Mouse (Mus musculus): ENCODE data around the gene 4930452B06Rik. TPM values are rescaled to one million over a fixed set of nuclear protein-coding genes. Genes with fewer than 3 reads are reported as not detected.

Gene 4930452B06Rik
- polyA plus RNA-seq, 1 experiment from 2014 or later = 12.3 TPM

DNA sequence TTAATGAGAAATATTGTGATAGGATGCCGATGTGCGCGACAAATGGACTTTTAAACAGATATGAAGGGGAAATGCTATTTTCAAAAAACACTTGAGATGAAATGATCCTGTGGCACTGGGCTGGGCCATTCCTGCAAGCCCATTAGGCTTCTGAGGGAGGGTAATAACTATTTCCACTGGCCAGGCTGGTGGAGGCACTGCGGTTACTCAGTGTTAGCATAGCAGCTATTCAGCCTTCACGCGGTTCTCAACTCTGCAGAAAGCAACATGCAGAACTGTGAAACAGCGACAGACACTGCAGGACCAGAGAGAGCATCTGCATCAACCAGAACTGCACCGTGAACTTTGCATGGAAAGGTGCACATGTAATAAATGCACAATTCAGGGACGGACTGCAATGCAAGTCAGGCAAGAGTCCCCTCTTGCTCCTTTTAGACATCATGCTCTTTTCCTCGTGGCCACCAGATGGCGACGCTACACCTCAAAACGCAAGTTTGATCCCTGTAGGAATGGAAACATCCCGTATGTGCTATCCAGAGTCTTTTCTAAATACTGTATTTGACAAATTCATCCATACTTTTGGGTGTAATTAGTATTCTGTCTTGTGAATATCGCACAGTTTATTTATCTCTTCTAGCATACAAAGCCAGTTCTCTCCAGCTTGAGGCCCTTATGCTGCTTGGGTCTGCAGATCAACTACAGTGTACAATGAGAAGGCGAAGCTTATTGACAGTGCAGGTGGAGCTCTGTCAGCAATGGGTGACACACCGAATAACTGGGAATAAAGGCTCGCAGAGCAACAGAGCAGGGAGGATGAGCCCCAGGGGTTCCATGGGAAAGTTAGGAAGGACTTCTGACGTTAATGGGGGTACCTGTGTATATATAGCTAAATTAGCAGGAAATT, 205.6 kb downstream of the 4930452B06Rik start:
- H3K4me2 ChIP-seq (ENCODE audit: low read depth, severe bottlenecking) = no peak overlapping the region
- ATAC-seq (ENCODE audit: insufficient number of reproducible peaks, low FRiP score, low TSS enrichment, low read depth) (no peak), DNase-seq (ENCODE audit: low spot score) (peak; percentile 79)
- H3K36me3 ChIP-seq (ENCODE audit: control insufficient read depth, insufficient read depth, low read length) = no peaks in the 10 kb centered on the region
- H3K27me3 ChIP-seq (ENCODE audit: control insufficient read depth, insufficient read depth, low read length) = no peaks in the 10 kb centered on the region
- no peak overlapping the region for H3K27ac ChIP-seq (replicated peaks; ENCODE audit: low read depth, low read length)
- 44% methylated on average over 19 of the region's 19 CpGs for WGBS
- no peaks in the 10 kb centered on the region for H3K4me1 ChIP-seq (ENCODE audit: control insufficient read depth, insufficient read depth, low read length)
- H3K9me3 ChIP-seq (ENCODE audit: control insufficient read depth, low read length) = no peaks in the 10 kb centered on the region
- H3K4me3 ChIP-seq (ENCODE audit: low read depth, low read length) = no peak overlapping the region
- H3K9ac ChIP-seq (ENCODE audit: low read length) = no peak overlapping the region

DNA sequence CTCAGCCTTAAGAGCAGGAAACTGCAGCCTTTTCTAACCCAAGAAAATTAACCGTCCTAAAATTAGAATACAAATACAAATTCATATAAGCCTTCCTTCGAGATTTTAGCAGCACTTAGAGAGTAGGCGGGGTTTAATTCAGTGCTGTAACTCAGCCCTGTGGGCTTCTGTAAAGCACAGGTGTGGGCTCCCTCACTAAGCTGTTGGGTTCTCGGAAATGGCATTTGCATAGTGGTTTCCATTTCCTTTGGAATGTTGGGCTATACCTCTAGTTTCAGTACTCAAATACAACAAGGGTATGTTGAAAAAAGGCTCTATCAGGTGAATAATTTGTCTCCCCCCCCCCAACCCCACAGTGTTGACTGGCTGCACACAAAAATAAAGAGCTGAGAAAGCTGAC, 206.3 kb downstream of the 4930452B06Rik start:
- H3K4me3 ChIP-seq (ENCODE audit: low read depth, low read length) = no peak overlapping the region
- no peak overlapping the region for H3K9ac ChIP-seq (ENCODE audit: low read length)
- DNase-seq (ENCODE audit: low spot score) (no peak), ATAC-seq (ENCODE audit: insufficient number of reproducible peaks, low FRiP score, low TSS enrichment, low read depth) (no peak)
- no peaks in the 10 kb centered on the region for H3K4me1 ChIP-seq (ENCODE audit: control insufficient read depth, insufficient read depth, low read length)
- WGBS = 61% methylated on average over 4 of the region's 4 CpGs
- no peaks in the 10 kb centered on the region for H3K36me3 ChIP-seq (ENCODE audit: control insufficient read depth, insufficient read depth, low read length)
- no peak overlapping the region for H3K4me2 ChIP-seq (ENCODE audit: low read depth, severe bottlenecking)
- no peak overlapping the region for H3K27ac ChIP-seq (replicated peaks; ENCODE audit: low read depth, low read length)
- no peaks in the 10 kb centered on the region for H3K27me3 ChIP-seq (ENCODE audit: control insufficient read depth, insufficient read depth, low read length)
- no peaks in the 10 kb centered on the region for H3K9me3 ChIP-seq (ENCODE audit: control insufficient read depth, low read length)

DNA sequence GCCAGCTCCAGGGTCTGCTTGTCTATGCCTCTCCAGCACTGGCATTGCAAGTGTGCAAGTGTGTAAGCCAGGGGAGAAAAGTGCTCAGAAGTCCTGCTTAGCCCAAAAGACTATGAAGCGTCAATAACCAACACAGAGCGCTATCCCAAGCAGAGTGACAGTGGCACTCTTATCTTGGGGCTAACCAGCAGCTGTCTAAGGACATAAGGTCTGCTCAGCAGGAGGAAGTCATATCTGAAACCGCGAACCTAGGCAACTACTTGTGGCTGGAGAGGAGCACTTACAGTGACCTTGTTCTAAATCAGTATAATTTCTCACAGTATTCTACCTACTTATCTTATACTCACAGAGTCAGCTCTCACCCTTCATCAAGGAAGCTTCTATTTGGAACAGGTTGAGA, 214.9 kb downstream of the 4930452B06Rik start:
- H3K36me3 ChIP-seq (ENCODE audit: control insufficient read depth, insufficient read depth, low read length) = no peaks in the 10 kb centered on the region
- H3K4me2 ChIP-seq (ENCODE audit: low read depth, severe bottlenecking) = no peak overlapping the region
- ATAC-seq (ENCODE audit: insufficient number of reproducible peaks, low FRiP score, low TSS enrichment, low read depth) (no peak), DNase-seq (ENCODE audit: low spot score) (no peak)
- H3K27ac ChIP-seq (replicated peaks; ENCODE audit: low read depth, low read length) = no peak overlapping the region
- H3K4me1 ChIP-seq (ENCODE audit: control insufficient read depth, insufficient read depth, low read length) = no peaks in the 10 kb centered on the region
- H3K9ac ChIP-seq (ENCODE audit: low read length) = no peak overlapping the region
- H3K27me3 ChIP-seq (ENCODE audit: control insufficient read depth, insufficient read depth, low read length) = no peaks in the 10 kb centered on the region
- no peaks in the 10 kb centered on the region for H3K9me3 ChIP-seq (ENCODE audit: control insufficient read depth, low read length)
- no peak overlapping the region for H3K4me3 ChIP-seq (ENCODE audit: low read depth, low read length)
- 92% methylated on average over 4 of the region's 4 CpGs for WGBS

DNA sequence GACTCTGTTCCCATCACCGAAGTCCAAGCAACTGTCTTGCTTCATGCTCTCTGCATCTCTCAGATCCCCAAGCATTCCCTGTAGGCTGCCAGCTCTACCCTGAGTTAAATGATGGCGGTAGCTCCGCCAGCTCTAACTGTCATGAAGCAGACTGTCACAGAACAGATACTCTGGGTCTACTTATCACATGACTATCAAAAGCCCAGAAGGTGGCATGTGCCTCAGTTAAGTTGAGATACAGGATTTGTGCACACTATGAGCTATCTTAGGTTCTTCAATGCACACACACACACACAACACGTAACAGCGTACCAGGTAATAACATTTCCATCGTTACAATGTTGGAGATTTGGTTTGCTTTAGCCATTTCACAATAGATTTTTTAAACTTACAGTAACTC, 215.7 kb downstream of the 4930452B06Rik start:
- 92% methylated on average over 6 of the region's 6 CpGs for WGBS
- no peak overlapping the region for H3K9ac ChIP-seq (ENCODE audit: low read length)
- H3K4me1 ChIP-seq (ENCODE audit: control insufficient read depth, insufficient read depth, low read length) = no peaks in the 10 kb centered on the region
- H3K27me3 ChIP-seq (ENCODE audit: control insufficient read depth, insufficient read depth, low read length) = no peaks in the 10 kb centered on the region
- DNase-seq (ENCODE audit: low spot score) = no peak
- H3K4me2 ChIP-seq (ENCODE audit: low read depth, severe bottlenecking) = no peak overlapping the region
- H3K9me3 ChIP-seq (ENCODE audit: control insufficient read depth, low read length) = no peaks in the 10 kb centered on the region
- H3K36me3 ChIP-seq (ENCODE audit: control insufficient read depth, insufficient read depth, low read length) = no peaks in the 10 kb centered on the region
- H3K27ac ChIP-seq (replicated peaks; ENCODE audit: low read depth, low read length) = no peak overlapping the region
- no peak overlapping the region for H3K4me3 ChIP-seq (ENCODE audit: low read depth, low read length)
- no peak for ATAC-seq (ENCODE audit: insufficient number of reproducible peaks, low FRiP score, low TSS enrichment, low read depth)

DNA sequence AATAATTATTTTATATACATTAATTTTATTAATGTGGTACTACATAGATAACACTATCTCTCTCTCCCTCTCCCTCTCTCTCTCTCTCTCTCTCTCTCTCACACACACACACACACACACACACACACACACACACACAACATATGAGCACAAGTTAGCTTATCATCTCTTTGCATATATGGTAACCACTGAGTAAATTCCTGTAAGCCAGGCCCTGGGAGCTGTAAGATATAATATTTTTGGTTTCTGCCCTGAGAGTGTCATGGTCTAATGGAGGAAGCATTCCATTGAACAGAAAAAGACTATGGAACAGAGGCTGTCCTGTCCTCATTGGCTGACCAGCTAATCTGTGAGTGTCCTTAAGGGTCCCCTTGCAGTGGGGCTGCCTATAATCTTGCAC, 216.7 kb downstream of the 4930452B06Rik start:
- Histone ChIP-seq H3K4me2 (ENCODE audit: low read depth, severe bottlenecking) (no peak overlapping the region), H3K27ac (replicated peaks; ENCODE audit: low read depth, low read length) (no peak overlapping the region), H3K4me3 (ENCODE audit: low read depth, low read length) (no peak overlapping the region), H3K36me3 (ENCODE audit: control insufficient read depth, insufficient read depth, low read length) (no peaks in the 10 kb centered on the region), H3K9ac (ENCODE audit: low read length) (no peak overlapping the region), H3K27me3 (ENCODE audit: control insufficient read depth, insufficient read depth, low read length) (no peaks in the 10 kb centered on the region), H3K9me3 (ENCODE audit: control insufficient read depth, low read length) (no peaks in the 10 kb centered on the region), H3K4me1 (ENCODE audit: control insufficient read depth, insufficient read depth, low read length) (no peaks in the 10 kb centered on the region)
- DNase-seq (ENCODE audit: low spot score) = no peak
- ATAC-seq (ENCODE audit: insufficient number of reproducible peaks, low FRiP score, low TSS enrichment, low read depth) = no peak

DNA sequence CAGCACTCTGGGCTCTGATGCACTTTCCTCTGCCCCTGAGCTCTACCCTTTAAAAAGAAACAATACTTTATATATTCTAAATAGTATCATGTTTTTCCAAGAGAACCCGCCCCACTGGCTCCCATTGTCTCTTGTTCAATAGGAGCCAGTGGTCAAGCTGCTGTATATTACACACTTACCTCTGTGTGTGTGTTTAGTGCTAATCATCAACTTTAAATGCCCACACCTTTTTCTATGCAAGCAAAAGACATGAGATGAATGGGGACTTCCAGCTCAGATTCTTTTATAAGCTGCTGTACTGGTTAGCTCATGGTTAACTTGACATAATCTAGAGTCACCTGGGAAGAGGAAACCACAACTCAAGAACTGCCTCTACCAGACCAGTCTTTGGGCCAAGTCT, 218.7 kb downstream of the 4930452B06Rik start:
- ATAC-seq (ENCODE audit: insufficient number of reproducible peaks, low FRiP score, low TSS enrichment, low read depth) = no peak
- H3K4me2 ChIP-seq (ENCODE audit: low read depth, severe bottlenecking) = no peak overlapping the region

DNA sequence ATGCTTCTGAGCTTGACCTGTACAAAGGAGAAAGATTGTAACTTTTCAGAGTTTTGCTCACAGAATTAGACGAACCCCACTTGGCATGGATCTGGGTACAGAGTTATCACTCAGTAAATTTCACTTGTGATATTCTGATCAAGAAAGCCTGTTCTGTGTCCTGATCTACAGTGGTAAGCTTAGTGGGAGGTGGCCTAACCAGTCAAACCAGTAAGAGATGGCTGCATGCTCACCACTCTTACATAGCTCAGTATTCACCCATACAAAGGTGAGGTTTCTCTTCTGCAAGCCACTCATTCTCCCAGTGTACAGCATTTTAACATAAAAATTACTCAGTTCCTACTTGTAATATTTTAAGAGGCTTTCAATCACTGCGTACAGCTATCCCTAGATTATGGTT, 221.7 kb downstream of the 4930452B06Rik start:
- Histone ChIP-seq H3K9ac (ENCODE audit: low read length) (no peak overlapping the region), H3K4me3 (ENCODE audit: low read depth, low read length) (no peak overlapping the region), H3K27me3 (ENCODE audit: control insufficient read depth, insufficient read depth, low read length) (no peaks in the 10 kb centered on the region), H3K36me3 (ENCODE audit: control insufficient read depth, insufficient read depth, low read length) (no peaks in the 10 kb centered on the region), H3K9me3 (ENCODE audit: control insufficient read depth, low read length) (no peaks in the 10 kb centered on the region), H3K4me1 (ENCODE audit: control insufficient read depth, insufficient read depth, low read length) (0 out of 2 replicates have a peak, but pooled peaks cover 2% of the 10 kb centered on the region), H3K4me2 (ENCODE audit: low read depth, severe bottlenecking) (no peak overlapping the region), H3K27ac (replicated peaks; ENCODE audit: low read depth, low read length) (no peak overlapping the region)
- 86% methylated on average over 2 of the region's 2 CpGs for WGBS
- ATAC-seq (ENCODE audit: insufficient number of reproducible peaks, low FRiP score, low TSS enrichment, low read depth) (no peak), DNase-seq (ENCODE audit: low spot score) (no peak)

More for the DNA sequence above, 218.7 kb downstream of the 4930452B06Rik start:
- no peak overlapping the region for H3K27ac ChIP-seq (replicated peaks; ENCODE audit: low read depth, low read length)
- no peaks in the 10 kb centered on the region for H3K27me3 ChIP-seq (ENCODE audit: control insufficient read depth, insufficient read depth, low read length)
- no peak for DNase-seq (ENCODE audit: low spot score)
- no peak overlapping the region for H3K4me3 ChIP-seq (ENCODE audit: low read depth, low read length)
- no peaks in the 10 kb centered on the region for H3K36me3 ChIP-seq (ENCODE audit: control insufficient read depth, insufficient read depth, low read length)
- H3K9ac ChIP-seq (ENCODE audit: low read length) = no peak overlapping the region
- no peaks in the 10 kb centered on the region for H3K4me1 ChIP-seq (ENCODE audit: control insufficient read depth, insufficient read depth, low read length)
- no peaks in the 10 kb centered on the region for H3K9me3 ChIP-seq (ENCODE audit: control insufficient read depth, low read length)
- WGBS = 98% methylated on average over 1 of the region's 1 CpGs

DNA sequence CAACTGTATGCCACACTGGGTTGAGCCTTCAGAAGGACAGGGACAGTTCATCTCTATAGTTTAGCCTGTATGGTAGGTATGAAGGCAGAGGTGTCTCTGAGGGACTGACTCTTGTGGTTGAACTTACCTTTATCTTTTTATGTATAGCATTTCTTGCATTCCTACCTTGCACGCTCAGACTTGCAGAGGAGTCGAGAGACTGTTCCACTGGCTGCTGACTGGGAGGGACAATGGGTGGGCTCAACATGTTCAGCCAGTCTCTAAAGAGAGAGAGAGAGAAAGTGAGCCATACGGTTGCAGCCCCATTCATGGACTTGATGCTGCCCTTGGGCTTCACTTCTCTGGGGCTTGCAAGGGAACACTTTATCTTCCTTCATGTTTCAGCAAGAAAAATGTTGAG, 223.3 kb downstream of the 4930452B06Rik start:
- Histone ChIP-seq H3K9me3 (ENCODE audit: control insufficient read depth, low read length) (no peaks in the 10 kb centered on the region), H3K36me3 (ENCODE audit: control insufficient read depth, insufficient read depth, low read length) (no peaks in the 10 kb centered on the region), H3K27me3 (ENCODE audit: control insufficient read depth, insufficient read depth, low read length) (no peaks in the 10 kb centered on the region), H3K4me2 (ENCODE audit: low read depth, severe bottlenecking) (no peak overlapping the region), H3K27ac (replicated peaks; ENCODE audit: low read depth, low read length) (no peak overlapping the region), H3K4me3 (ENCODE audit: low read depth, low read length) (no peak overlapping the region), H3K9ac (ENCODE audit: low read length) (no peak overlapping the region), H3K4me1 (ENCODE audit: control insufficient read depth, insufficient read depth, low read length) (0 out of 2 replicates have a peak, but pooled peaks cover 2% of the 10 kb centered on the region)
- 82% methylated on average over 3 of the region's 3 CpGs for WGBS
- ATAC-seq (ENCODE audit: insufficient number of reproducible peaks, low FRiP score, low TSS enrichment, low read depth) = no peak
- DNase-seq (ENCODE audit: low spot score) = no peak
